Mouse (Mus musculus): ENCODE results near the gene Ahnak2.

Ahnak2 gene

GRCm38 (mm10) chr12:112795466-112796104 lies 6.9 kb downstream of the Ahnak2 start:
- no peak for DNase-seq

GRCm38 (mm10) chr12:112794998-112795397 lies 7.5 kb downstream of the Ahnak2 start:
- no peak for DNase-seq

- DNase-seq = no peak
Observed at GRCm38 (mm10) chr12:112794356-112794816, 8.1 kb downstream of the Ahnak2 start.

GRCm38 (mm10) chr12:112793601-112794355 lies 8.7 kb downstream of the Ahnak2 start:
- no peak for DNase-seq

GRCm38 (mm10) chr12:112791026-112791425 lies 11.4 kb downstream of the Ahnak2 start:
- DNase-seq = no peak

GRCm38 (mm10) chr12:112774481-112774880 lies 28.0 kb downstream of the Ahnak2 start:
- DNase-seq = no peak

- DNase-seq = no peak
Observed at GRCm38 (mm10) chr12:112774026-112774425, 28.4 kb downstream of the Ahnak2 start.

GRCm38 (mm10) chr12:112773366-112773765 lies 29.1 kb downstream of the Ahnak2 start:
- DNase-seq = no peak

- DNase-seq = no peak
Observed at GRCm38 (mm10) chr12:112772306-112772705, 30.2 kb downstream of the Ahnak2 start.

- no peak for DNase-seq
Observed at GRCm38 (mm10) chr12:112770396-112770795, 32.1 kb downstream of the Ahnak2 start.

- no peak for DNase-seq
Observed at GRCm38 (mm10) chr12:112769751-112770150, 32.7 kb downstream of the Ahnak2 start.

GRCm38 (mm10) chr12:112769031-112769430 lies 33.4 kb downstream of the Ahnak2 start:
- no peak for DNase-seq

- no peak for DNase-seq
Observed at GRCm38 (mm10) chr12:112768166-112768565, 34.3 kb downstream of the Ahnak2 start.

GRCm38 (mm10) chr12:112767036-112767890 lies 35.2 kb downstream of the Ahnak2 start:
- DNase-seq = no peak

- no peak for DNase-seq
Observed at GRCm38 (mm10) chr12:112766586-112766985, 35.9 kb downstream of the Ahnak2 start.

GRCm38 (mm10) chr12:112764991-112765390 lies 37.5 kb downstream of the Ahnak2 start:
- no peak for DNase-seq

- DNase-seq = no peak
Observed at GRCm38 (mm10) chr12:112764141-112764540, 38.3 kb downstream of the Ahnak2 start.

- no peak for DNase-seq
Observed at GRCm38 (mm10) chr12:112763176-112763575, 39.3 kb downstream of the Ahnak2 start.

- no peak for DNase-seq
Observed at GRCm38 (mm10) chr12:112762018-112762417, 40.4 kb downstream of the Ahnak2 start.

GRCm38 (mm10) chr12:112761411-112761810 lies 41.0 kb downstream of the Ahnak2 start:
- DNase-seq = no peak

GRCm38 (mm10) chr12:112760154-112760926 lies 42.1 kb downstream of the Ahnak2 start, which contains the start of gene Pld4:
Gene Pld4 (plus strand): TSS chr12:112760655.
- DNase-seq = no peak

- no peak for DNase-seq
Observed at GRCm38 (mm10) chr12:112759471-112759870, 43.0 kb downstream of the Ahnak2 start.
